In the genomic region with DNA sequence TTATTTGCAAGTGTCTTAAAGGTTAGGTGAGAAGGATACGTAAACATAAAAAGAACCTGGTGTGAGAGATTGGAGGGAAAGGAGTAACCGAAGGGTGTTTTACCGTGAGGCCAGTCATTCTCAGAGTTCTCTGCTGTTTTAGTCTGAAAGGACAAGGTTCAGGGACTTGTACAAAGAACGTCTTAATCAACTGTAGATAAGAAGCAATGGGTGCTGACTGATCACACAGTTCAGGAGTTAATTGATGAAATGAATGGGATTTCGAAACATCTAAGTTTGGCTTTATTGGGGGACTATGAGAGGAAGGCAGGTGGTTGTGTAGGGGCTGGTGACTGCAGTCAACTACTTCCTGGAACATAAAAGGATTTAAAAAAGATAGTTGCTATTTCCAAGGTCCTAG, we compare ENCODE assay signal across 8 mouse cellular contexts. TPM values are rescaled to one million over a fixed set of nuclear protein-coding genes. Genes with fewer than 3 reads are reported as not detected.
A peak's percentile ranks its signal among the peaks of the same experiment; 100 is the strongest.
DNase-seq lines count a peak whose midpoint lies in the region; ATAC-seq and TF ChIP-seq lines count a peak whose summit lies in the region.

No protein-coding gene starts in this region.

- H3K4me1 ChIP-seq in heart, adult 2 months (ENCODE audit: control insufficient read depth, insufficient read depth, low read length) = peaks cover 3% of the 10 kb centered on the region; the same call in 1 of the 2 replicates
- peaks cover 39% of the 10 kb centered on the region for H3K4me1 ChIP-seq in forebrain, embryonic 13.5 days
- peaks cover 8 to 10% of the 10 kb centered on the region in 2 experiments for H3K4me1 ChIP-seq in liver, embryonic 14.5 days (replicated peaks; ENCODE audit: control insufficient read depth in 2 of 2, insufficient read depth in 2 of 2, low read length in 1 of 2)

- no peaks in the 10 kb centered on the region for H3K27me3 ChIP-seq in heart, adult 2 months (ENCODE audit: control insufficient read depth, insufficient read depth, low read length)
- no peaks in the 10 kb centered on the region for H3K27me3 ChIP-seq in C2C12 (ENCODE audit: control insufficient read depth, insufficient read depth, insufficient read length)
- H3K27me3 ChIP-seq in forebrain, embryonic 13.5 days = no peaks in the 10 kb centered on the region
- no peaks in the 10 kb centered on the region for H3K27me3 ChIP-seq in liver, embryonic 14.5 days (ENCODE audit: control insufficient read depth, insufficient read depth, low read length)

- peak overlapping the region; percentile 87 for H3K4me3 ChIP-seq in heart, adult 2 months
- H3K4me3 ChIP-seq in C2C12 (ENCODE audit: insufficient read depth, poor library complexity, severe bottlenecking) = peak overlapping the region; percentile 68
- H3K4me3 ChIP-seq in forebrain, embryonic 13.5 days = peak overlapping the region; percentile 81
- H3K4me3 ChIP-seq in liver, embryonic 14.5 days (ENCODE audit: insufficient read depth in 1 of 2, low read depth in 2 of 2, low read length in 2 of 2) = peak overlapping the region; percentile 68 to 98

- TF ChIP-seq EP300 in heart, adult 2 months (IDR thresholded peaks at IDR 0.05; ENCODE audit: insufficient read depth, low read depth, low read length) = no peak
- no peak for TF ChIP-seq EP300 in liver, embryonic 14.5 days (IDR thresholded peaks at IDR 0.05; ENCODE audit: low read depth)

- WGBS in heart, adult 2 months = 43% methylated on average over 5 of the region's 5 CpGs
- WGBS in forebrain, embryonic 13.5 days = 47% methylated on average over 5 of the region's 5 CpGs
- 30% methylated on average over 5 of the region's 5 CpGs for WGBS in liver, embryonic 14.5 days (ENCODE audit: insufficient replicate concordance)

- no peak for DNase-seq in heart, adult 2 months
- DNase-seq in heart, postnatal 10 days = no peak
- DNase-seq in liver, embryonic 14.5 days (ENCODE audit: low read depth in 3 of 3, low spot score in 3 of 3) = no peak
- no peak for DNase-seq in adipocyte (ENCODE audit: low spot score)
- no peak for DNase-seq in left cerebral cortex, adult 11 months (ENCODE audit: low spot score)
- DNase-seq in ovary, postnatal 36 days (ENCODE audit: low spot score) = no peak

- no peak for TF ChIP-seq CTCF in heart, adult 2 months (IDR thresholded peaks at IDR 0.05)
- TF ChIP-seq CTCF in C2C12 (IDR thresholded peaks at IDR 0.05; ENCODE audit: control insufficient read depth, insufficient read depth, insufficient read length) = no peak
- no peak for TF ChIP-seq CTCF in liver, embryonic 14.5 days (IDR thresholded peaks at IDR 0.05; ENCODE audit: low read depth)

- ATAC-seq in forebrain, embryonic 13.5 days = no peak
- ATAC-seq in liver, embryonic 14.5 days (ENCODE audit: insufficient read depth) = no peak

- H3K27ac ChIP-seq in heart, adult 2 months = peak overlapping the region; percentile 58
- no peak overlapping the region for H3K27ac ChIP-seq in forebrain, embryonic 13.5 days
- no peak overlapping the region for H3K27ac ChIP-seq in liver, embryonic 14.5 days

- no peaks in the 10 kb centered on the region for H3K9me3 ChIP-seq in forebrain, embryonic 13.5 days (replicated peaks)
- H3K9me3 ChIP-seq in liver, embryonic 14.5 days (ENCODE audit: control insufficient read depth, low read length) = no peaks in the 10 kb centered on the region

- peak overlapping the region; percentile 27 for H3ac ChIP-seq in C2C12 (ENCODE audit: control insufficient read depth, insufficient read length, low read depth)

- no peak overlapping the region for H3K9ac ChIP-seq in heart, adult 2 months (ENCODE audit: low read depth, low read length)
- peak overlapping the region; percentile 90 for H3K9ac ChIP-seq in forebrain, embryonic 13.5 days
- peak overlapping the region; percentile 58; the same call in 1 of the 2 replicates for H3K9ac ChIP-seq in liver, embryonic 14.5 days (replicated peaks)

- peak overlapping the region; percentile 93 for H3K4me2 ChIP-seq in forebrain, embryonic 13.5 days
- peak overlapping the region; percentile 66 for H3K4me2 ChIP-seq in liver, embryonic 14.5 days (ENCODE audit: low read depth)

- intact Hi-C loops in heart, adult 2 months (cut with DNase I) = loop anchor here (5.0 to 10.0 kb wide), 3 partner anchors 124 to 1824 kb away; a partner anchor contains a TSS
- intact Hi-C loops in heart, postnatal 10 days (cut with DNase I) = loop anchor here (2.0 to 5.0 kb wide), 2 partner anchors 126 to 491 kb away; no protein-coding TSS in a partner anchor

- peaks cover 52% of the 10 kb centered on the region for H3K79me3 ChIP-seq in C2C12 (ENCODE audit: low read depth)

- no peak for TF ChIP-seq POLR2A in heart, adult 2 months (IDR thresholded peaks at IDR 0.05; ENCODE audit: insufficient read depth, low read depth, low read length)

- H3K79me2 ChIP-seq in heart, adult 2 months (replicated peaks; ENCODE audit: control insufficient read depth, insufficient read depth, low read length) = no peaks in the 10 kb centered on the region
- peaks cover 58% of the 10 kb centered on the region for H3K79me2 ChIP-seq in C2C12 (ENCODE audit: control insufficient read depth, insufficient read depth)

- H3K36me3 ChIP-seq in heart, adult 2 months (ENCODE audit: control insufficient read depth, insufficient read depth, low read length) = peaks cover 11% of the 10 kb centered on the region
- H3K36me3 ChIP-seq in C2C12 (ENCODE audit: control insufficient read depth, insufficient read depth) = peaks cover 6% of the 10 kb centered on the region
- H3K36me3 ChIP-seq in forebrain, embryonic 13.5 days (ENCODE audit: poor library complexity, severe bottlenecking) = peaks cover 11% of the 10 kb centered on the region
- no peaks in the 10 kb centered on the region for H3K36me3 ChIP-seq in liver, embryonic 14.5 days (replicated peaks; ENCODE audit: control insufficient read depth, insufficient read depth, low read depth)

TF ChIP-seq in C2C12, 6 proteins besides CTCF, POLR2A, EP300 and RAD21:
- TF ChIP-seq MYOG (IDR thresholded peaks at IDR 0.05; ENCODE audit: control insufficient read depth, extremely low read depth, insufficient read length) (no peak), MYOD1 (IDR thresholded peaks at IDR 0.05; ENCODE audit: control insufficient read depth, insufficient read length, low read depth) (no peak), FOSL1 (IDR thresholded peaks at IDR 0.05; ENCODE audit: insufficient read depth, low read length, poor library complexity, severe bottlenecking) (no peak), USF1 (IDR thresholded peaks at IDR 0.05; ENCODE audit: low read depth) (no peak), CEBPB (IDR thresholded peaks at IDR 0.05; ENCODE audit: low read depth) (no peak), MAX (IDR thresholded peaks at IDR 0.05) (no peak)

RNA-seq across cellular contexts. Expression of a gene that starts 0.9 kb away (rescaled TPM):
- 10 to 100 TPM; 12.4 to 14.9 TPM for total RNA-seq in heart, adult 2 months (2021)
- polyA plus RNA-seq in heart, adult 2 months (2012; rRNA removed) = 7.0 and 7.4 TPM in 2 replicates
- 10 to 100 TPM; 24.8 to 26.2 TPM for total RNA-seq in heart, postnatal 10 days (2021)
- polyA plus RNA-seq in C2C12 (2012; fragmentation: generic; extraction: Trizol) = 2.1 TPM
- 29.6 and 30.8 TPM in 2 replicates for polyA plus RNA-seq in forebrain, embryonic 13.5 days (2015; fragmentation: Nextera tagmentation; extraction: Ambion mirVana)
- 3.5 and 5.0 TPM in 2 replicates for polyA plus RNA-seq in liver, embryonic 14.5 days (2012; rRNA removed)
- polyA plus RNA-seq in liver, embryonic 14.5 days (2014; fragmentation: Nextera tagmentation; extraction: Ambion mirVana) = 6.0 and 6.6 TPM in 2 replicates
